Mouse (Mus musculus) kidney, adult 2 months (tissue): Measurements from ENCODE around the gene Nkain2.

ENCODE experiments used
- CTCF ChIP-seq: fragments of 200-500 bp; conservative IDR thresholded peaks from 2 replicates; pipeline ENCODE4 v1.5.1; 2011; ENCODE audit warnings: low read depth, mild to moderate bottlenecking, control low read depth, low read length, moderate library complexity, mixed read lengths; ENCODE audit not compliant: insufficient read depth, insufficient read length
- POLR2A ChIP-seq: fragments of 200-500 bp; IDR thresholded peaks from one replicate; pipeline ENCODE4 v1.6.1; 2011; ENCODE audit warnings: low read depth, low read length, control low read depth

DNA sequence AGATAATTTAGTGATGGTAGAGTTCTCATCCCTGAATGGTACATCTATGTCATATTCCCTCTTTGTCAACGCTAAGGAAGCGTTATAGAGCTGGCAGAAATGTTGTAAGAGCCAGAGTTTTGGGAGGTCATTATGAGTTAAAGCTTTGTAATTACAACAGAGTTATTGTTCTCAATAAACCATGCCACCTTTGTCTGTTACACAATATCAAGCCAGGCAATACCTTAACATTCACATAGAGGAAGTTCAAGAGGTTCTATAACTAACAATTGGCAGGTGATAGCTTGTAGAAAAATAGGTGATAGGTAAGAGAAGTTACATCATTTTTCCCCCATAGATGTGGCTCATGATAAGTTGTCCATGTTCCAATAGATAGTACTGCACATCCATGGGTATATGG is 832.0 kb downstream of the Nkain2 start:
- TF ChIP-seq POLR2A = no peak
- no peak for TF ChIP-seq CTCF
